11 mouse cellular contexts compared by ENCODE assay signal in genomic region chr10:42951078-42952045, GRCm38 (mm10).
DNase-seq lines count a peak whose midpoint lies in the region; ATAC-seq and TF ChIP-seq lines count a peak whose summit lies in the region.
"Had no signal": no experiment of that assay in that cellular context is flagged by ENCODE, and none has a peak within 500 bp of the region (broad histone marks: within the 10 kb centered on the region; RNA-seq: fewer than 3 reads in every experiment).

No protein-coding gene starts in this region.

- no peak overlapping the region for H3K4me2 ChIP-seq in forebrain, embryonic 15.5 days (replicated peaks)
- no peak overlapping the region for H3K4me2 ChIP-seq in midbrain, embryonic 13.5 days (replicated peaks)

- no peaks in the 10 kb centered on the region for H3K79me2 ChIP-seq in C2C12 (ENCODE audit: control insufficient read depth, insufficient read depth)

- no peak overlapping the region for H3K4me3 ChIP-seq in C2C12 (ENCODE audit: insufficient read depth, poor library complexity, severe bottlenecking)
- H3K4me3 ChIP-seq in forebrain, embryonic 15.5 days = no peak overlapping the region
- no peak overlapping the region for H3K4me3 ChIP-seq in midbrain, embryonic 13.5 days (replicated peaks)

- no peaks in the 10 kb centered on the region for H3K79me3 ChIP-seq in C2C12 (ENCODE audit: low read depth)

- WGBS in forebrain, embryonic 15.5 days = 77% methylated on average over 20 of the region's 20 CpGs
- 66% methylated on average over 20 of the region's 20 CpGs for WGBS in midbrain, embryonic 13.5 days

- no peaks in the 10 kb centered on the region for H3K36me3 ChIP-seq in C2C12 (ENCODE audit: control insufficient read depth, insufficient read depth)
- H3K36me3 ChIP-seq in forebrain, embryonic 15.5 days = no peaks in the 10 kb centered on the region
- no peaks in the 10 kb centered on the region for H3K36me3 ChIP-seq in midbrain, embryonic 13.5 days
- H3K36me3 ChIP-seq: heart, embryonic 13.5 days had no signal

- no peak for TF ChIP-seq CTCF in C2C12 (IDR thresholded peaks at IDR 0.05; ENCODE audit: control insufficient read depth, insufficient read depth, insufficient read length)

- peaks cover 3% of the 10 kb centered on the region; the same call in 1 of the 2 replicates for H3K4me1 ChIP-seq in forebrain, embryonic 15.5 days
- H3K4me1 ChIP-seq in midbrain, embryonic 13.5 days (replicated peaks) = peaks cover 25% of the 10 kb centered on the region

- H3K27ac ChIP-seq in forebrain, embryonic 15.5 days (replicated peaks) = no peak overlapping the region
- 0 out of 2 replicates have a peak overlapping the region, but pooled peaks have one; percentile 30 for H3K27ac ChIP-seq in midbrain, embryonic 13.5 days
- H3K27ac ChIP-seq: heart, embryonic 13.5 days had no signal

- no peak overlapping the region for H3ac ChIP-seq in C2C12 (ENCODE audit: control insufficient read depth, insufficient read length, low read depth)

- peaks cover 4% of the 10 kb centered on the region; the same call in 1 of the 2 replicates for H3K9me3 ChIP-seq in forebrain, embryonic 15.5 days
- no peaks in the 10 kb centered on the region for H3K9me3 ChIP-seq in midbrain, embryonic 13.5 days
- H3K9me3 ChIP-seq: heart, embryonic 13.5 days had no signal

- H3K27me3 ChIP-seq in C2C12 (ENCODE audit: control insufficient read depth, insufficient read depth, insufficient read length) = no peaks in the 10 kb centered on the region
- H3K27me3 ChIP-seq in forebrain, embryonic 15.5 days = no peaks in the 10 kb centered on the region
- peaks cover 5% of the 10 kb centered on the region; the same call in 1 of the 2 replicates for H3K27me3 ChIP-seq in midbrain, embryonic 13.5 days
- H3K27me3 ChIP-seq: CH12.LX had no signal

- peak; percentile 86 for DNase-seq in heart, adult 11 months
- no peak for DNase-seq in heart, adult 8-10 months (ENCODE audit: low spot score)
- DNase-seq in adrenal gland, postnatal 25 days = no peak
- DNase-seq in spleen, postnatal 10 days (ENCODE audit: low spot score in 2 of 2) = no peak
- DNase-seq in gastrocnemius, postnatal 10 days = no peak
- DNase-seq: lung, adult 2 months had no signal

- ATAC-seq in forebrain, embryonic 15.5 days (replicated peaks) = peak; percentile 44; the same call in 1 of the 2 replicates
- ATAC-seq in midbrain, embryonic 13.5 days = peak; percentile 61

- no peak overlapping the region for H3K9ac ChIP-seq in forebrain, embryonic 15.5 days (replicated peaks)
- H3K9ac ChIP-seq in midbrain, embryonic 13.5 days (replicated peaks) = no peak overlapping the region
- H3K9ac ChIP-seq: heart, embryonic 13.5 days had no signal

TF ChIP-seq in C2C12, 6 proteins besides CTCF, POLR2A, EP300 and RAD21:
- TF ChIP-seq MYOG (IDR thresholded peaks at IDR 0.05; ENCODE audit: control insufficient read depth, extremely low read depth, insufficient read length) = no peak
- TF ChIP-seq MYOD1 (IDR thresholded peaks at IDR 0.05; ENCODE audit: control insufficient read depth, insufficient read length, low read depth) = peak; percentile 88
- TF ChIP-seq FOSL1 (IDR thresholded peaks at IDR 0.05; ENCODE audit: insufficient read depth, low read length, poor library complexity, severe bottlenecking) = peak; percentile 36
- peak; percentile 84 for TF ChIP-seq MAX (IDR thresholded peaks at IDR 0.05)
- TF ChIP-seq USF1 (IDR thresholded peaks at IDR 0.05; ENCODE audit: low read depth) = peak; percentile 92
